Mouse (Mus musculus) hindbrain, embryonic 14.5 days (tissue): ENCODE data around the gene Tmem51. TPM values are rescaled to one million over a fixed set of nuclear protein-coding genes. Genes with fewer than 3 reads are reported as not detected.

Experiments
- ATAC-seq: fragments of 200-750 bp; cut with Nextera tagmentation; 2 replicates; pipeline ENCODE4 v1.8.0; 2017; ENCODE audit warnings: moderate number of reproducible peaks, mild to moderate bottlenecking, moderate TSS enrichment, moderate library complexity; ENCODE audit not compliant: low FRiP score
- DNase-seq: peaks from one replicate; pipeline ENCODE4 v3.0.0-alpha.2; 2015; ENCODE audit warnings: low spot score
- H3K27ac ChIP-seq: fragments of 300-500 bp; sonication (generic); 2 replicates; pipeline ENCODE4 v1.5.1; 2014; ENCODE audit warnings: mild to moderate bottlenecking, moderate library complexity
- H3K27me3 ChIP-seq: fragments of 300-500 bp; sonication (generic); 2 replicates; pipeline ENCODE4 v1.6.1; 2014; ENCODE audit warnings: mild to moderate bottlenecking, low read length, mixed read lengths; ENCODE audit not compliant: control insufficient read depth, insufficient read depth
- H3K36me3 ChIP-seq: fragments of 300-500 bp; sonication (generic); replicated peaks from 2 replicates; pipeline ENCODE4 v1.6.1; 2014; ENCODE audit not compliant: control insufficient read depth, insufficient read depth
- H3K4me1 ChIP-seq: fragments of 300-500 bp; sonication (generic); replicated peaks from 2 replicates; pipeline ENCODE4 v1.6.1; 2014; ENCODE audit warnings: antibody characterized with exemption, low read length, mixed read lengths; ENCODE audit not compliant: control insufficient read depth, insufficient read depth
- H3K4me2 ChIP-seq: fragments of 300-500 bp; sonication (generic); replicated peaks from 2 replicates; pipeline ENCODE4 v1.6.1; 2014; ENCODE audit warnings: mild to moderate bottlenecking, moderate library complexity
- H3K4me3 ChIP-seq: fragments of 300-500 bp; sonication (generic); replicated peaks from 2 replicates; pipeline ENCODE4 v1.5.1; 2014; ENCODE audit warnings: mild to moderate bottlenecking, low read length
- H3K9ac ChIP-seq: fragments of 300-500 bp; sonication (generic); 2 replicates; pipeline ENCODE4 v1.6.1; 2014
- H3K9me3 ChIP-seq: fragments of 300-500 bp; sonication (generic); 2 replicates; pipeline ENCODE4 v1.6.1; 2016; ENCODE audit warnings: low read length; ENCODE audit not compliant: control insufficient read depth
- WGBS: fragments of 180-500 bp; shearing (Covaris S2); extraction: QIAGEN DNeasy Blood & Tissue Kit; methylation state at CpG from one replicate; pipeline ENCODE4 v1.1.7; 2014; 5-methylcytosine and 5-hydroxymethylcytosine counted together
- polyA plus RNA-seq: library from polyadenylated mRNA; unstranded; fragments of >200 nt; fragmentation: Nextera tagmentation; extraction: Ambion mirVana; gene quantifications from 2 replicates; pipeline ENCODE4 v1.2.1, GENCODE M21; 2014

The Tmem51 gene
- polyA plus RNA-seq, 1 experiment from 2014 or later, result 6.6 TPM

- Histone ChIP-seq H3K4me1 (peaks cover 7% of the 10 kb centered on the region; the same call in 1 of the 2 replicates), H3K4me3 (peak overlapping the region; percentile 48), H3K4me2 (peak overlapping the region; percentile 86), H3K9me3 (no peaks in the 10 kb centered on the region), H3K9ac (peak overlapping the region; percentile 56), H3K27me3 (peaks cover 28% of the 10 kb centered on the region), H3K36me3 (no peaks in the 10 kb centered on the region), H3K27ac (no peak overlapping the region)
- ATAC-seq, result peak; percentile 44; the same call in 1 of the 2 replicates
- under 1% methylated on average over 23 of the region's 29 CpGs for WGBS
- peak; percentile 58 for DNase-seq
These were observed 358 bp downstream of the Tmem51 start for GRCm38 (mm10) chr4:142083762-142084130.

GRCm38 (mm10) chr4:142083193-142083592 is 911 bp downstream of the Tmem51 start:
- Histone ChIP-seq H3K4me1 (peaks cover 7% of the 10 kb centered on the region; the same call in 1 of the 2 replicates), H3K9ac (no peak overlapping the region), H3K4me3 (peak overlapping the region; percentile 48), H3K36me3 (no peaks in the 10 kb centered on the region), H3K9me3 (no peaks in the 10 kb centered on the region), H3K27me3 (peaks cover 28% of the 10 kb centered on the region), H3K4me2 (peak overlapping the region; percentile 86), H3K27ac (no peak overlapping the region)
- WGBS, result 56% methylated on average over 6 of the region's 6 CpGs
- DNase-seq (no peak), ATAC-seq (no peak)

- Histone ChIP-seq H3K4me3 (no peak overlapping the region), H3K36me3 (no peaks in the 10 kb centered on the region), H3K9ac (no peak overlapping the region), H3K4me2 (0 out of 2 replicates have a peak overlapping the region, but pooled peaks have one; percentile 6), H3K4me1 (peaks cover 7% of the 10 kb centered on the region; the same call in 1 of the 2 replicates), H3K27ac (no peak overlapping the region), H3K27me3 (peaks cover 28% of the 10 kb centered on the region), H3K9me3 (no peaks in the 10 kb centered on the region)
- DNase-seq, result no peak
- 78% methylated on average over 4 of the region's 4 CpGs for WGBS
- ATAC-seq, result no peak
These were observed 1.4 kb downstream of the Tmem51 start for GRCm38 (mm10) chr4:142082703-142083102.

- Histone ChIP-seq H3K27ac (peak overlapping the region; percentile 51), H3K27me3 (peaks cover 28% of the 10 kb centered on the region), H3K36me3 (no peaks in the 10 kb centered on the region), H3K4me1 (peaks cover 7% of the 10 kb centered on the region; the same call in 1 of the 2 replicates), H3K4me3 (no peak overlapping the region), H3K9ac (no peak overlapping the region), H3K9me3 (no peaks in the 10 kb centered on the region), H3K4me2 (no peak overlapping the region)
- no peak for ATAC-seq
- DNase-seq, result no peak
- 61% methylated on average over 13 of the region's 13 CpGs for WGBS
These were observed 2.3 kb downstream of the Tmem51 start for GRCm38 (mm10) chr4:142081631-142082283.

GRCm38 (mm10) chr4:142080901-142081630 is 3.0 kb downstream of the Tmem51 start:
- whole genome bisulfite sequencing, result 63% methylated on average over 18 of the region's 18 CpGs
- no peak overlapping the region for H3K27ac ChIP-seq
- no peak for DNase-seq
- no peak overlapping the region for H3K4me3 ChIP-seq
- no peaks in the 10 kb centered on the region for H3K9me3 ChIP-seq
- H3K27me3 ChIP-seq, result peaks cover 24% of the 10 kb centered on the region
- peaks cover 7% of the 10 kb centered on the region; the same call in 1 of the 2 replicates for H3K4me1 ChIP-seq
- peak; percentile 22; the same call in 1 of the 2 replicates for ATAC-seq
- no peak overlapping the region for H3K4me2 ChIP-seq
- H3K36me3 ChIP-seq, result no peaks in the 10 kb centered on the region
- no peak overlapping the region for H3K9ac ChIP-seq

- ATAC-seq, result no peak
- peaks cover 7% of the 10 kb centered on the region; the same call in 1 of the 2 replicates for H3K4me1 ChIP-seq
These were observed 3.7 kb downstream of the Tmem51 start for GRCm38 (mm10) chr4:142080487-142080767.

GRCm38 (mm10) chr4:142079629-142080486 is 4.2 kb downstream of the Tmem51 start:
- no peak for ATAC-seq
- no peak overlapping the region for H3K4me2 ChIP-seq
- H3K9ac ChIP-seq, result no peak overlapping the region
- H3K27me3 ChIP-seq, result peaks cover 14% of the 10 kb centered on the region
- no peak overlapping the region for H3K27ac ChIP-seq
- DNase-seq, result no peak
- 83% methylated on average over 14 of the region's 14 CpGs for WGBS
- H3K9me3 ChIP-seq, result no peaks in the 10 kb centered on the region
- no peak overlapping the region for H3K4me3 ChIP-seq
- H3K36me3 ChIP-seq, result no peaks in the 10 kb centered on the region
- peaks cover 7% of the 10 kb centered on the region; the same call in 1 of the 2 replicates for H3K4me1 ChIP-seq

More at GRCm38 (mm10) chr4:142080487-142080767, 3.7 kb downstream of the Tmem51 start:
- 78% methylated on average over 4 of the region's 4 CpGs for WGBS
- Histone ChIP-seq H3K4me3 (no peak overlapping the region), H3K36me3 (no peaks in the 10 kb centered on the region), H3K4me2 (no peak overlapping the region), H3K27ac (no peak overlapping the region), H3K27me3 (peaks cover 19% of the 10 kb centered on the region), H3K9ac (no peak overlapping the region), H3K9me3 (no peaks in the 10 kb centered on the region)
- no peak for DNase-seq

- Histone ChIP-seq H3K9me3 (no peaks in the 10 kb centered on the region), H3K9ac (no peak overlapping the region), H3K4me3 (no peak overlapping the region), H3K27ac (no peak overlapping the region), H3K36me3 (no peaks in the 10 kb centered on the region), H3K4me1 (no peaks in the 10 kb centered on the region), H3K27me3 (peaks cover 10% of the 10 kb centered on the region; the same call in 1 of the 2 replicates), H3K4me2 (no peak overlapping the region)
- 43% methylated on average over 18 of the region's 18 CpGs for WGBS
- DNase-seq (no peak), ATAC-seq (no peak)
These were observed 6.4 kb downstream of the Tmem51 start for GRCm38 (mm10) chr4:142077572-142078271.
